Mouse (Mus musculus) thymus, adult 2 months (tissue): ENCODE results near the gene Taar7d.

Experiments used
- CTCF ChIP-seq: fragments of 200-500 bp; IDR thresholded peaks from 2 replicates; pipeline ENCODE4 v1.5.1; 2012; ENCODE audit warnings: mild to moderate bottlenecking, control low read depth, low read length, moderate library complexity, borderline replicate concordance; ENCODE audit not compliant: control insufficient read depth, poor library complexity, insufficient read depth; ENCODE audit errors: extremely low read depth
- POLR2A ChIP-seq: fragments of 200-500 bp; IDR thresholded peaks from 2 replicates; pipeline ENCODE4 v1.6.1; 2012; ENCODE audit warnings: mild to moderate bottlenecking, low read length, control low read depth, moderate library complexity; ENCODE audit not compliant: control insufficient read depth, poor library complexity, insufficient read depth; ENCODE audit errors: extremely low read depth

DNA sequence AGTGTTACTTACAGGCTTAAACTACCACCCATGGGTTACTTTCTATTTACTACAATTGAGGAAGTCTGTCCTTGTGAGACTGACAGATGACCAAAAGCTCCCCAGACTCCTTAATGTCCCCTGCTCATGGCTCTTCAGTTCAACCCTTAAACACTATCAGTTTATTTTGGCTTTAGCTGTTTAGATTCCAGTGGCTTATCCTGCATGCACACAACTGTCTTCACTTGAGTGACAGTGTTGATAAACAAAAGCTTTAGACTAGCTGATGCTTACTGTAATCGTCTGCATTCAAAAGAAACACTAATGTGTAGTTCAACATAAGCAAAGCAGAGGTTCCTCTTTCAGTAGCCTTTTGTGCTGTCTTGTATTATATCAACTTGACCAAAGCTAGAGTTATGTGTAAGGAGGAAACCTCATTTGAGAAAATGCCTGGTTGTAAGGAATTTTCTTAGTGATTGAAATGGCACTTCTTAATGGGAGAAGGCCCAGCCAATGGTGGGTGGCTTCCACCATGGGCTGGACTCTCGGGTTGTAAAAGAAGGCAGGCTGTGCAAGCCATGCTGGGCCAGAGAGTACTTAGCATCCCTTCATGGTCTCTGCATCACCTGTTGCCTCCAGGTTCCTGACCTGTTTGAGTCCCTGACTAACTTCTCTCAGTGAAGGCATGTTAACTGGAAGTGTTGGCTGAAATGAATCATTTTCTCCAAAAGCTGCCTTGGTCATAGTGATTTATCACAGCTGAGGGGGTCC is 13.3 kb downstream of the Taar7d start:
- TF ChIP-seq POLR2A = no peak
- TF ChIP-seq CTCF = no peak
